8 mouse cellular contexts compared by ENCODE assay signal in genomic region chr4:141020811-141021613, GRCm38 (mm10). TPM values are rescaled to one million over a fixed set of nuclear protein-coding genes. Genes with fewer than 3 reads are reported as not detected.
DNase-seq lines count a peak whose midpoint lies in the region; ATAC-seq and TF ChIP-seq lines count a peak whose summit lies in the region.

No protein-coding gene starts in this region.

- H3K9ac ChIP-seq in heart, adult 2 months (ENCODE audit: low read depth, low read length), result 0 out of 2 replicates have a peak overlapping the region, but pooled peaks have one; percentile 33
- peak overlapping the region; percentile 41 for H3K9ac ChIP-seq in neural tube, embryonic 11.5 days (ENCODE audit: low read length)

- 25% methylated on average over 14 of the region's 14 CpGs for WGBS in heart, adult 2 months
- 39% methylated on average over 14 of the region's 14 CpGs for WGBS in limb, embryonic 10.5 days
- WGBS in neural tube, embryonic 11.5 days, result 26% methylated on average over 14 of the region's 14 CpGs

- no peak for TF ChIP-seq POLR2A in heart, adult 2 months (IDR thresholded peaks at IDR 0.05; ENCODE audit: insufficient read depth, low read depth, low read length)

- ATAC-seq in neural tube, embryonic 11.5 days (ENCODE audit: insufficient read depth, low FRiP score, low TSS enrichment), result peak; percentile 20; the same call in 1 of the 2 replicates

- intact Hi-C loops in heart, adult 2 months (cut with DNase I), result loop anchor here (10.0 kb wide), 1 partner anchor 296 kb away; no protein-coding TSS in a partner anchor

- peak overlapping the region; percentile 26; the same call in 1 of the 2 replicates for H3K27ac ChIP-seq in heart, adult 2 months
- H3K27ac ChIP-seq in limb, embryonic 10.5 days, result peak overlapping the region; percentile 89
- H3K27ac ChIP-seq in neural tube, embryonic 11.5 days (ENCODE audit: low read depth, low read length), result peak overlapping the region; percentile 57

- no peaks in the 10 kb centered on the region for H3K9me3 ChIP-seq in limb, embryonic 10.5 days (replicated peaks)
- no peaks in the 10 kb centered on the region for H3K9me3 ChIP-seq in neural tube, embryonic 11.5 days (ENCODE audit: control insufficient read depth, low read length)

- H3K4me2 ChIP-seq in neural tube, embryonic 11.5 days (ENCODE audit: low read depth), result peak overlapping the region; percentile 17; the same call in 1 of the 2 replicates

- no peak for TF ChIP-seq EP300 in heart, adult 2 months (IDR thresholded peaks at IDR 0.05; ENCODE audit: insufficient read depth, low read depth, low read length)

- peak; percentile 71 for DNase-seq in gastrocnemius, postnatal 10 days
- no peak for DNase-seq in gastrocnemius, adult 8-10 months (ENCODE audit: low spot score in 2 of 2)
- DNase-seq in cerebellum, postnatal 25 days, result peak; percentile 60 to 66
- DNase-seq in heart, adult 2 months, result peak; percentile 68 to 76
- DNase-seq in limb, embryonic 10.5 days (ENCODE audit: low spot score), result peak; percentile 75
- DNase-seq in neural tube, embryonic 11.5 days (ENCODE audit: low spot score), result peak; percentile 70
- DNase-seq in frontal cortex, postnatal 36 days (ENCODE audit: low spot score in 2 of 2), result no peak
- no peak for DNase-seq in adrenal gland, postnatal 25 days

- no peaks in the 10 kb centered on the region for H3K79me2 ChIP-seq in heart, adult 2 months (replicated peaks; ENCODE audit: control insufficient read depth, insufficient read depth, low read length)

- H3K27me3 ChIP-seq in heart, adult 2 months (ENCODE audit: control insufficient read depth, insufficient read depth, low read length), result no peaks in the 10 kb centered on the region
- H3K27me3 ChIP-seq in limb, embryonic 10.5 days (ENCODE audit: low read depth, poor library complexity, severe bottlenecking), result no peaks in the 10 kb centered on the region
- H3K27me3 ChIP-seq in neural tube, embryonic 11.5 days (ENCODE audit: control insufficient read depth, insufficient read depth, low read length), result no peaks in the 10 kb centered on the region

- H3K4me1 ChIP-seq in heart, adult 2 months (ENCODE audit: control insufficient read depth, insufficient read depth, low read length), result peaks cover 12% of the 10 kb centered on the region
- H3K4me1 ChIP-seq in limb, embryonic 10.5 days, result peaks cover 57% of the 10 kb centered on the region
- H3K4me1 ChIP-seq in neural tube, embryonic 11.5 days (ENCODE audit: control insufficient read depth, insufficient read depth, low read length), result peaks cover 12% of the 10 kb centered on the region

- no peak for TF ChIP-seq CTCF in heart, adult 2 months (IDR thresholded peaks at IDR 0.05)

- H3K4me3 ChIP-seq in heart, adult 2 months, result no peak overlapping the region
- H3K4me3 ChIP-seq in limb, embryonic 10.5 days, result peak overlapping the region; percentile 27
- H3K4me3 ChIP-seq in neural tube, embryonic 11.5 days (ENCODE audit: low read depth, low read length), result no peak overlapping the region

- no peaks in the 10 kb centered on the region for H3K36me3 ChIP-seq in heart, adult 2 months (ENCODE audit: control insufficient read depth, insufficient read depth, low read length)
- peaks cover 84% of the 10 kb centered on the region for H3K36me3 ChIP-seq in limb, embryonic 10.5 days
- H3K36me3 ChIP-seq in neural tube, embryonic 11.5 days (ENCODE audit: control insufficient read depth, insufficient read depth, low read length), result peaks cover 10% of the 10 kb centered on the region

RNA-seq across cellular contexts. Expression of gene Mfap2, which starts 10.8 kb away (rescaled TPM):
- 10 to 100 TPM; 79.1 to 88.6 TPM for total RNA-seq in gastrocnemius, postnatal 10 days (2021)
- total RNA-seq in gastrocnemius, adult 8-10 months (2022), result 1 to 10 TPM in 2 of 4 experiments, under 1 TPM in 2; 0.48 to 2.2 (median 1.3) TPM
- 1 to 10 TPM; 3.1 TPM for total RNA-seq in heart, adult 2 months (2021)
- polyA plus RNA-seq in heart, adult 2 months (2012; rRNA removed), result 12.2 and 17.6 TPM in 2 replicates
- polyA plus RNA-seq in limb, embryonic 10.5 days (2016; fragmentation: Nextera tagmentation; extraction: Ambion mirVana), result 444 and 521 TPM in 2 replicates
- polyA plus RNA-seq in neural tube, embryonic 11.5 days (2014; fragmentation: Nextera tagmentation; extraction: Ambion mirVana), result 279 and 295 TPM in 2 replicates
- 10.7 and 11.1 TPM in 2 replicates for total RNA-seq in adrenal gland, postnatal 25 days (2021)

RNA-seq across cellular contexts. Expression of gene Atp13a2, which starts 34.3 kb away (rescaled TPM):
- total RNA-seq in gastrocnemius, postnatal 10 days (2021), result 10 to 100 TPM; 19.1 to 25.9 TPM
- 10 to 100 TPM; 17.2 to 22.5 (median 18.4) TPM for total RNA-seq in gastrocnemius, adult 8-10 months (2022)
- total RNA-seq in heart, adult 2 months (2021), result 10 to 100 TPM; 15.1 to 17.7 TPM
- polyA plus RNA-seq in heart, adult 2 months (2012; rRNA removed), result 30.4 and 34.8 TPM in 2 replicates
- 33.9 and 44.0 TPM in 2 replicates for polyA plus RNA-seq in limb, embryonic 10.5 days (2016; fragmentation: Nextera tagmentation; extraction: Ambion mirVana)
- 58.7 and 59.7 TPM in 2 replicates for polyA plus RNA-seq in neural tube, embryonic 11.5 days (2014; fragmentation: Nextera tagmentation; extraction: Ambion mirVana)
- total RNA-seq in adrenal gland, postnatal 25 days (2021), result 35.9 and 53.3 TPM in 2 replicates

RNA-seq across cellular contexts. Expression of gene Crocc, which starts 39.3 kb away (rescaled TPM):
- 1 to 10 TPM; 3.8 to 9.3 TPM for total RNA-seq in gastrocnemius, postnatal 10 days (2021)
- 1 to 10 TPM; 1.2 to 2.2 (median 1.9) TPM for total RNA-seq in gastrocnemius, adult 8-10 months (2022)
- 1 to 10 TPM; 4.6 to 4.9 TPM for total RNA-seq in heart, adult 2 months (2021)
- polyA plus RNA-seq in heart, adult 2 months (2012; rRNA removed), result 5.1 and 8.1 TPM in 2 replicates
- polyA plus RNA-seq in limb, embryonic 10.5 days (2016; fragmentation: Nextera tagmentation; extraction: Ambion mirVana), result 10.6 and 11.4 TPM in 2 replicates
- polyA plus RNA-seq in neural tube, embryonic 11.5 days (2014; fragmentation: Nextera tagmentation; extraction: Ambion mirVana), result 7.9 and 10.3 TPM in 2 replicates
- 10.2 and 16.1 TPM in 2 replicates for total RNA-seq in adrenal gland, postnatal 25 days (2021)

RNA-seq across cellular contexts. Expression of gene Necap2, which starts 57.1 kb away (rescaled TPM):
- total RNA-seq in gastrocnemius, postnatal 10 days (2021), result 10 to 100 TPM; 27.2 to 31.1 TPM
- 10 to 100 TPM; 12.0 to 19.2 (median 13.8) TPM for total RNA-seq in gastrocnemius, adult 8-10 months (2022)
- 10 to 100 TPM; 13.9 to 14.9 TPM for total RNA-seq in heart, adult 2 months (2021)
- polyA plus RNA-seq in heart, adult 2 months (2012; rRNA removed), result 21.2 and 24.5 TPM in 2 replicates
- 67.9 and 82.8 TPM in 2 replicates for polyA plus RNA-seq in limb, embryonic 10.5 days (2016; fragmentation: Nextera tagmentation; extraction: Ambion mirVana)
- 47.7 and 53.0 TPM in 2 replicates for polyA plus RNA-seq in neural tube, embryonic 11.5 days (2014; fragmentation: Nextera tagmentation; extraction: Ambion mirVana)
- total RNA-seq in adrenal gland, postnatal 25 days (2021), result 56.2 and 67.2 TPM in 2 replicates

Comparison
In these comparisons a context has a peak if more than half of its experiments do, and no peak if none do; other contexts are left out.
1. DNase-seq: peak in gastrocnemius, postnatal 10 days (single experiment), cerebellum, postnatal 25 days (2 of 2), heart, adult 2 months (2 of 2), limb, embryonic 10.5 days (single experiment) and neural tube, embryonic 11.5 days (single experiment); none in gastrocnemius, adult 8-10 months (0 of 2), frontal cortex, postnatal 36 days (0 of 2) and adrenal gland, postnatal 25 days (single experiment).
2. H3K27ac ChIP-seq: peak in every context shown above with its lines; median percentile 89 in limb, embryonic 10.5 days; 57 in neural tube, embryonic 11.5 days; 26 in heart, adult 2 months.